Mouse (Mus musculus) ES-E14 (cell line): ENCODE measurements around the gene Stat3.

Source experiments
- CHD2 ChIP-seq: IDR thresholded peaks from 2 replicates; pipeline ENCODE4 v1.6.1; 2014; ENCODE audit warnings: mild to moderate bottlenecking, low read depth, low read length, inconsistent platforms
- ZC3H11A ChIP-seq: IDR thresholded peaks from 2 replicates; pipeline ENCODE4 v1.6.1; 2012; ENCODE audit warnings: low read depth, mild to moderate bottlenecking, inconsistent platforms, low read length, borderline replicate concordance

- no peak for TF ChIP-seq CHD2
- no peak for TF ChIP-seq ZC3H11A
These were observed 42.7 kb upstream of the Stat3 start for GRCm38 (mm10) chr11:100982087-100982486.
